Mouse (Mus musculus): Measurements from ENCODE around the gene Ralgapb.
A peak's percentile ranks its signal among the peaks of the same experiment; 100 is the strongest.

- TF ChIP-seq CTCF (IDR thresholded peaks at IDR 0.05), result peak; percentile 94
- peak; percentile 71 for TF ChIP-seq POLR2A (IDR thresholded peaks at IDR 0.05; ENCODE audit: insufficient read depth, low read depth, low read length)
Measured at GRCm38 (mm10) chr2:158360873-158361677, 48.6 kb upstream of the Ralgapb start.
